Mouse (Mus musculus) common myeloid progenitor, adult 5-6 weeks (primary cell): ENCODE measurements at regions not wholly inside any gene's neighbourhood (a gene's known extent, or its start where the extent isn't known, plus 50 kb on each side); places are given as distances from the start of the nearest gene placed in this dataset.

ENCODE experiments used
- ATAC-seq: replicated peaks from 2 replicates; pipeline ENCODE4 v1.8.0; 2016; ENCODE audit warnings: low read depth, mild to moderate bottlenecking, moderate TSS enrichment, inconsistent platforms; ENCODE audit not compliant: poor library complexity, severe bottlenecking

DNA sequence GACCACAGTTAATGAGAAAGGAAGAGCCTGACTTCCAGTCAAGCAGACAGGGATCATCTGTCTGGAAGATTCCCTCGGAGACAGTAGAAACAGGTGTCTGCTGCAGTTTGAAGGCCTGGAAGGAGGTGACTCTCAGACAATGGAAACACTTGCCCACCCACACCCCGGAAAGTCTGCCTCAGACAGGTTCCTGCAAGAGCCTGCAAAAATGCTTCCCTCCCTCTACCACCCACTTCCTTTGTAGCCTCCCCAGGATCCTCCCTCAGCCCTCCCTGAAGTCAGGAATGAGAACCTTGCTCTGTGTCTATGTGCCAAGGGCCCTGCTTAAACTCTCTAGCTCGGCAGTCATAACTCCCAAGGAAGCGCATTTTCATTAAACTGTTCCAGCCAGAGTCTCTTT, 226.2 kb downstream of the Mycn start:
- ATAC-seq: no peak

DNA sequence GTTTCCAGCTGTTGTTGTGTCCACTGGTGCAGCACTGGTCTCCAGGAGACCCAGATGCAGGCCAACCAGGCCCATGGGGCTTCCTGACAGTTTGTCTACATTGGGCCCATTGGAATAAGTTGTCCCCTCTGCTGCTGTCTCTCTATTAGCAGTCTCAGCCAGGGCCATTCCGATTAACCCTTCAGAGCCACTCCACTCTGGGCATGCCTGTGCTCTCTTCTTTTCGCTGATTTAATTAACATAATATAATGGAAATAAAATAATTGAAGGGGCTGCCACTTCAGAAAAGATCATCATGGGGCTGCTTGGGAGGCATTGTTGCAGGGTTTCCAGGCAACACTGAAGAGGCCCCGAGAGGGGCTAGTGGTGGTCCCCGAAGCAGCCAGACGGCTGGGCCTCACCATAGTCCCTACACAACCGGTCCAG, 231.5 kb downstream of the Mycn start:
- no peak for ATAC-seq

- no peak for ATAC-seq
Observed at GRCm38 (mm10) chr12:12708954-12709523, 232.7 kb downstream of the Mycn start.

GRCm38 (mm10) chr12:12706326-12706920, 235.3 kb downstream of the Mycn start:
- ATAC-seq: no peak

DNA sequence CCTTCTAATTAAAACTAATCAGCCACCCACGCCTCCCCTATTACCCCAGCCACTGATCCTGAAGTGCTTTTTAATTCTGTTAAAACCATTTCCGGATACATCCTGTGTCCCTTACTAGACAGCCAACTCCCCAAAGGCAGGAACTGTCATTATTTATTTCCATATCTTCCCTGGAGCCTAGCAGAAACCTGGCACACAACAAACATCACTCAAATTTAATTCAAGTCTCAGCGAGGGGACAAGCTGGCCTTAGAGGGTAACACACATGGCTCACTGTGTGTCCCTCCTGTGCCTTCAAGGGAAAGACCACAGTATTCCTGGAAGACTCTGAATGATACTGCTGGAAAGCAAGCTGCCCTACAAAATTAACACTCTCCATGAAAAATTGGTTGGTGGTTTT, 240.0 kb downstream of the Mycn start:
- ATAC-seq: no peak

DNA sequence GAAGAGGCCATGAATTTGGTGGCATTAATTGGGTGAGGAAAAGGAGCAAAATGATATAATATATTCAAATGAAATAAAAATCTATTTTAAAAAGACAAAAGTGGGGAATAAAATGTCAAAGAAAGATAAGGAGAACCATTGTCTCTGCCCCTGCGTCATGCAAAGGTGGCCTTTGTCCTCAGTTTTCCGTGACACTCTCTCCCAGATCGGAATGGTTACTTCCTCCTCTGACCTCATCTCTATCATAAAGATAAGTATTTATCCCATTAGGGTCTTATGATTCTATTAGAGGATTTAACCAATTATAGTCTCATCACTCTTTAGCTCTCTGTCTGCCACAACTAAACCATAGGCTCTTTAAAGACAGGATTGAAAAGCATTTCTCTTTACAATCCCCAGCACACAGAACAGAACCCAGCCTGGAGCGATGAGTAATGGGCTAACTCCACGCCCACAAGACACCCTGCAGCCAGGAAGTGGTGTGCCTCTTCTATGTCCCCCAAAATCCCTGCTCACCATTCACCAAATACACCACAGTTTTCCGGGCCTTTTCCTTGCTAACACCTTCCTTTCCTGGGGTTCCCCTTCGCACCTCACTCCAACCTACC, 240.6 kb downstream of the Mycn start:
- no peak for ATAC-seq

DNA sequence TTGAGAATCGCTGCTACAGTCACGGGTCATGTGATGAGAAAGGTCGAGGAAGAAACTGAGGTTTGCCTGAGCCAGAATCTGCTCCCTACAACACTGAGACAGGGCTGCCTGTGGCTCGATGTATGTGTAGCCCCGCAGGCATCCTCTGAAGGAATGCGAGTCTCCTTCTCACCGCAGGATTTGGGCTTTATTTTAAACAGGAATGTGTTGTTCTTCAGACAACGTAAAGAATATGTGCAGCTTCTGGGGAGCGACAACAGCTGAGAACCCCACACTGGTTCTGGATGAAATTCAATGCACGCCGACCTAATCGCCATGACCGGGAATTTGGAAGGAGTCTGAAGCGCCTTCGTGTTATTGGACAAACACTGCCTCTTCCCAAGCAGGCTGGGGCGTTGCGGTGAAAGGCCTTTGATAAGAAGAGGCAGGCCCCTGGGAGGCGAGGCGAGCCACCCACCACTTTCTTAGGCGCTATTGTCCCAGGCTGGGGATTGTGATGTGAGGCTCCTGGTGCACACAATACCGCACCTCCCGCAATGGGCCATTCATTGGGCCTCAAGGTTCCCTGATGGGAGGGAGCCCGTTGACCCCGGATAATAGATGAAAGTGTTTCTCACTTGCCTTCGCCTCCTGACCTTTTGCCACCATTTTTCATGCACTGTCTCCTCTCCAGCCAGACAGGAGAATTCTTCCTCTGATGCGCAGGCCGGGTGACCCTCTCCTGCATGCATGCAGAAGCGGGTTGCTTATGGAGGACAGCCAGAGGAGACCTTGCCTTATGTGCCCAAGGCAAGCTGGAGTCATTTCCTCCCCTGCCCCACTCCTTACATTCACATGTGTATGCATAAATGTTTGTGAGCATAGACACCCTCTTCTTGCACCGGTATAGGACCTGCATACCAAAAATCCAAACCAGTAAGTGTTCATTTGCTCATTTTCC, 247.6 kb downstream of the Mycn start:
- ATAC-seq: no peak

GRCm38 (mm10) chr12:12687376-12687775, 254.3 kb downstream of the Mycn start:
- ATAC-seq: no peak

- no peak for ATAC-seq
Observed at GRCm38 (mm10) chr12:12685217-12685522, 256.5 kb downstream of the Mycn start.

DNA sequence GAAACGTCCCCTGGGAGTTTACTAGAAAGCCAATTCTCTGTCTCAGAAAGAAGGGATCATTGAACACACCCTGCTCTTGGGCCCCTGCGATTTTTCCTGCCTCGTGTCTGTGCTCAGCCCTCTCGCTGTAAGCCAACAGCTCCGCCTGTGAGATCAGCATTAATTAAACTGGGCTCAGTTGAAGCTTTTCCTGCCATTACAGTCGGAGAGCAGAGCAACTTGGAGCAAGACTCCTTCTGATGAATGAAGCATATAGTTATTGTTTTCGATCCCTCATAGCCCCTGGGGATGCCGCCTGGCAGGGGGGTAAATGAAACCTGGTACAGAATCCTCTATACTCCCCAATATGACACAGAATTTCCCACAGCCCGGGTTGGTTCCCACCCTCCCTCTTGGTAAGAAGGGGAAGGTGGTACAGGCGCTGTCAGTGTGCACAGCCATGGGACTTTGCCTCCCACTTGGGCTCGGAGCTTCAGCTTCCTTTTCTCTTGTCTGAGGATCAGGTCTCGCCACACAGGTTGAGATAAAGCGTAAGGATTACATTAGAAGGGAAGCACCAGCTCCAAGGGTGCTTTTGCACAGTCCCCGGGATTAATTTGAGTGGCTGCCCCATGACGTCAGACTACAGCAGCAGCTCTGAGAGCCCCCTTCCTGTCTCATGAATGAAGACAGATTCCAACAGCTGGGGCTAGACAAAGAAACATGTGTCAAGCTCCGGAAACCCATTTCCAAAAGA, 257.1 kb downstream of the Mycn start:
- peak; percentile 37 for ATAC-seq

- ATAC-seq: peak; percentile 51
Observed at GRCm38 (mm10) chr12:12683733-12684470, 257.8 kb downstream of the Mycn start.

- ATAC-seq: no peak
Observed at GRCm38 (mm10) chr12:12681101-12681500, 260.6 kb downstream of the Mycn start.

DNA sequence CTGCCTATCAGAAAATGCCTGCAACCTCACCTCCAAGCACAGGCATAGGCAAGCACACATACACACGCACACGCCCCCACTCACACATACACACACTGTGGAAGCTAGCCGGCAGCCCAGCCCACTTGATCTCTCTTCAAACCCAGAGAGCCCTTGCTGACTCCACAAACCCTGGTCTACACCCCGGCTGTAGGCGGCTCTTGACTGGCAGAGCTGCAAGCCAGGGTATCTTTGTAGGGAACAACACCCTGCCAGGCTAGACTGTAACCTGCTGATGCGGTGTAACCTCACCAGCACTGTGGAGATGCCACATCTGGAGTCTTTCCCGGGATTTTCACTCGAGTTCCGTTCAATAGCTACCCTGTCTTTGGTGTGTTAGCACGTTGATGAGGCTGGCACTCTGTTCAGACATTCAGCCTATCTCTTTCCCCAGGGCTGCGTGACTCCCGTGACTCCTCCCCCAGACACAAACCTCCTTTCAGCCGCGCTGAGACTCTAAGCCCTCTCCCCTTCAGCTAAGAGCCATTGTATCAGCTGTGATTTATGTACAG, 261.3 kb downstream of the Mycn start:
- ATAC-seq: no peak

GRCm38 (mm10) chr12:12676676-12677075, 265.0 kb downstream of the Mycn start:
- ATAC-seq: no peak

DNA sequence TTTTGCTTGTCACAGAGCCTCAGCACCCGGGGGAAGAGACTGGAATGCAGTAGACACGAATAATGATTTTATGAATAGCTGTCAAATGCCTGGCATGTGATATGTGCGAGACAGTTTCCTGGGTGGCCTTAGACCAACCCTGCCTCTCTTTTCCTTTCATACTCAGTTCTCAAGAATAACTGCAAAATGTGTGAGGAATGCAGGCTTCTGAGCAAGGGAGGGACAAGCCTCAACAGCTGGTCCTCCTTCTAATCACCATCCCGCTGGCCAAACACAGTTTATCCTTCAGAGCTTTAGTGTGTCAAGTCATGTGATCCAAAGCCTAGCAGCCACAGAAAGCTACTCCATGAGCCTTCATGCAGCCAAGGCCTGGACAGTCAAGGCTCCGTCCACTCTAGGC, 271.8 kb downstream of the Mycn start:
- ATAC-seq: no peak

GRCm38 (mm10) chr12:12668919-12669318, 272.8 kb downstream of the Mycn start:
- ATAC-seq: no peak

GRCm38 (mm10) chr12:12655611-12656010, 286.1 kb downstream of the Mycn start:
- ATAC-seq: no peak

DNA sequence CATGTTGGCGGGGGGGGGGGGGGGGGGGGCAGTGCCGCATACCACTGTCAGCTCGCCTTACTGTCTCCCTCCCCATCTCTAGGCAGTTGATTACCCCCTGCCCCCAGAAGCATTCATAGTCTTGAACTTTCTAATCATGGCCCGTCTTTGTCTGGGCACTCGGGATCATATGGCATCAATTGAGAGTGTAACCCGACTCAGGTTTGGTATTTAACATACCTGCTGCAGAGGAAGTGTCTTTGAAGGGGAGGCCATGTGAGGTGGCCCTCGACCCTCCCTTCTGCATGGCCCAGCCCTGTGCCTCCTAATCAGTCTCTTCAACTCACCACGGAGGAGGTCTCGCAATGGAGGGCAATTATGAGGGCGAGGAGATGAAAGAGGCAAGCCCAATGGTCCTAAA, 286.5 kb downstream of the Mycn start:
- ATAC-seq: no peak

DNA sequence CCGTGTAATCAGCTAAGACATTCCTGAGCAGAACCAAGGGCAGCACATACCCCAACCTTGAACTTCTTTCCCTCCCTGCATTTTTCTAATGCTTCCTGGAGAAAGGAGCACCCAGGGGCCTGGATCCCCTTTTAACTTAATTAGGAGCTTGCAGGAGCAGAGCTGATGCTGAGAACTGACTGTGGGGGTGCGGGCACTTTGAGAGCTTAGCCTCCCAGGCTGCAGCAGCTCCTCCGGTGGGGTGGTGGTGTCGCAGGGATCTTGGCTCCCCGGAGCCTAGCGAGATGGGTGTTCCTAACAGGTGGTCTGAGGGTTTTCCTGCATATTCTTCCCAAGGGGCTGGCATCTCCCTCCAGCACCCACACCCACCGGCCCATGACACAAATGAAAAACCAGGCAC, 289.4 kb downstream of the Mycn start:
- ATAC-seq: no peak
